Comparison of ENCODE assay signal across 22 mouse cellular contexts in the genomic region with DNA sequence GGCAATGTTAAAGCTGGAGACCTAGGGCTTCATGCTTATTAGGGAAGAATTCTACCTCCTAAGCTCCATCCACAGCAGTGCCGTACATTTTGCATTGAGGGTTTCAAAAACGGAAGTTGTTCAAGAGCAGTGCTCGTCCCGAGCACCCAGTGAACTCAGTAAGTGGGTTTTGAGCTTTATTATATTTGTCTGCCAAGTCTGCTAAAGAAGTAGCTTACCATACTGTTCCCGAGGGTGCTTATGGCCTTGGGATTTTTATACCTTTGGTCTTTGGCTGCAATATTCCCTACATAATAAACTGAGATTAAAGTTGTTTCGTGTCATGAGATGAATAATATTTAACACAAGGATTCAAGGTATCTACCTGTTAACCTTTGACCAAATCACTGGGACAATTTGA.
"Had no signal": no experiment of that assay in that cellular context is flagged by ENCODE, and none has a peak within 500 bp of the region (broad histone marks: within the 10 kb centered on the region; RNA-seq: fewer than 3 reads in every experiment).

No protein-coding gene starts in this region.

- H3K9me3 ChIP-seq: liver, embryonic 15.5 days; lung, embryonic 15.5 days; midbrain, embryonic 13.5 days; midbrain, embryonic 15.5 days; neural tube, embryonic 12.5 days; stomach, embryonic 15.5 days had no signal

- ATAC-seq: liver, postnatal 0 days; lung, postnatal 0 days; midbrain, embryonic 13.5 days; midbrain, embryonic 15.5 days had no signal

- H3K4me2 ChIP-seq: liver, embryonic 15.5 days; lung, embryonic 15.5 days; midbrain, embryonic 11.5 days; midbrain, embryonic 13.5 days; midbrain, embryonic 15.5 days; neural tube, embryonic 12.5 days; stomach, embryonic 15.5 days had no signal

- H3K4me3 ChIP-seq: liver, embryonic 15.5 days; lung, embryonic 15.5 days; megakaryocyte, embryonic 14.5 days; midbrain, embryonic 13.5 days; midbrain, embryonic 15.5 days; neural tube, embryonic 12.5 days; stomach, embryonic 15.5 days had no signal

- H3K36me3 ChIP-seq: liver, embryonic 15.5 days; lung, embryonic 15.5 days; midbrain, embryonic 13.5 days; midbrain, embryonic 15.5 days; neural tube, embryonic 12.5 days; stomach, embryonic 15.5 days had no signal

- H3K27me3 ChIP-seq: liver, embryonic 15.5 days; lung, embryonic 15.5 days; megakaryocyte, embryonic 14.5 days; midbrain, embryonic 13.5 days; midbrain, embryonic 15.5 days; neural tube, embryonic 12.5 days; stomach, embryonic 15.5 days had no signal

- DNase-seq: liver, postnatal 0 days; lung, adult 2 months; lung, postnatal 14 days; lung, postnatal 36 days; retina, postnatal 1 day; right cerebral cortex, adult 18-20 months; right cerebral cortex, postnatal 25 days; right cerebral cortex, postnatal 4 days; thymus, adult 2 months; thymus, postnatal 25 days; thymus, postnatal 4 days had no signal

- H3K27ac ChIP-seq: liver, embryonic 15.5 days; lung, embryonic 15.5 days; macrophage; midbrain, embryonic 13.5 days; midbrain, embryonic 15.5 days; neural tube, embryonic 12.5 days; stomach, embryonic 15.5 days; stomach, postnatal 0 days had no signal

- H3K9ac ChIP-seq: liver, embryonic 15.5 days; liver, postnatal 0 days; lung, embryonic 15.5 days; midbrain, embryonic 13.5 days; midbrain, embryonic 15.5 days; neural tube, embryonic 12.5 days; stomach, embryonic 15.5 days had no signal

- H3K4me1 ChIP-seq: liver, embryonic 15.5 days; lung, embryonic 15.5 days; megakaryocyte, embryonic 14.5 days; midbrain, embryonic 13.5 days; midbrain, embryonic 15.5 days; neural tube, embryonic 12.5 days; stomach, embryonic 15.5 days had no signal
